Mouse (Mus musculus) neural tube, embryonic 13.5 days (tissue): ENCODE results near the gene Cfap97. TPM values are rescaled to one million over a fixed set of nuclear protein-coding genes. Genes with fewer than 3 reads are reported as not detected.
A peak's percentile ranks its signal among the peaks of the same experiment; 100 is the strongest.

Experiments
- ATAC-seq: fragments of 200-750 bp; cut with Nextera tagmentation; 2 replicates; pipeline ENCODE4 v1.8.0; 2017; ENCODE audit warnings: low read depth, mild to moderate bottlenecking, moderate TSS enrichment, moderate library complexity
- H3K27ac ChIP-seq: fragments of 300-500 bp; sonication (generic); replicated peaks from 2 replicates; pipeline ENCODE4 v1.5.1; 2015; ENCODE audit warnings: moderate library complexity, mild to moderate bottlenecking, inconsistent platforms
- H3K27me3 ChIP-seq: fragments of 300-500 bp; sonication (generic); 2 replicates; pipeline ENCODE4 v1.6.1; 2015; ENCODE audit warnings: mild to moderate bottlenecking, inconsistent platforms
- H3K36me3 ChIP-seq: fragments of 300-500 bp; sonication (generic); 2 replicates; pipeline ENCODE4 v1.6.1; 2015; ENCODE audit warnings: mild to moderate bottlenecking, inconsistent platforms
- H3K4me1 ChIP-seq: fragments of 300-500 bp; sonication (generic); replicated peaks from 2 replicates; pipeline ENCODE4 v1.6.1; 2015; ENCODE audit warnings: inconsistent platforms
- H3K4me2 ChIP-seq: fragments of 300-500 bp; sonication (generic); 2 replicates; pipeline ENCODE4 v1.6.1; 2015; ENCODE audit warnings: inconsistent platforms, mild to moderate bottlenecking, moderate library complexity
- H3K4me3 ChIP-seq: fragments of 300-500 bp; sonication (generic); 2 replicates; pipeline ENCODE4 v1.5.1; 2015; ENCODE audit warnings: mild to moderate bottlenecking, inconsistent platforms
- H3K9ac ChIP-seq: fragments of 300-500 bp; sonication (generic); 2 replicates; pipeline ENCODE4 v1.6.1; 2015; ENCODE audit warnings: moderate library complexity, mild to moderate bottlenecking, inconsistent platforms
- H3K9me3 ChIP-seq: fragments of 300-500 bp; sonication (generic); 2 replicates; pipeline ENCODE4 v1.6.1; 2016; ENCODE audit warnings: inconsistent platforms
- WGBS: fragments of 180-500 bp; shearing (Covaris S2); methylation state at CpG from one replicate; pipeline ENCODE4 v1.1.7; 2015; 5-methylcytosine and 5-hydroxymethylcytosine counted together
- polyA plus RNA-seq: library from polyadenylated mRNA; unstranded; fragments of >200 nt; fragmentation: Nextera tagmentation; extraction: Ambion mirVana; gene quantifications from 2 replicates; pipeline ENCODE4 v1.2.1, GENCODE M21; 2015

Cfap97 gene
- polyA plus RNA-seq, 1 experiment from 2014 or later, result 24.9 TPM

GRCm38 (mm10) chr8:46163870-46164190, 12.3 kb downstream of the Cfap97 start:
- peak; percentile 18 for ATAC-seq
- Histone ChIP-seq H3K36me3 (0 out of 2 replicates have a peak, but pooled peaks cover 6% of the 10 kb centered on the region), H3K27me3 (no peaks in the 10 kb centered on the region), H3K4me2 (peak overlapping the region; percentile 80), H3K9ac (peak overlapping the region; percentile 87), H3K27ac (peak overlapping the region; percentile 92), H3K4me1 (peaks cover 21% of the 10 kb centered on the region), H3K4me3 (peak overlapping the region; percentile 76), H3K9me3 (no peaks in the 10 kb centered on the region)
- WGBS, result under 1% methylated on average over 25 of the region's 25 CpGs

GRCm38 (mm10) chr8:46173651-46174050, 22.1 kb downstream of the Cfap97 start:
- no peak overlapping the region for H3K4me3 ChIP-seq
- no peaks in the 10 kb centered on the region for H3K27me3 ChIP-seq
- peaks cover 24% of the 10 kb centered on the region for H3K36me3 ChIP-seq
- H3K9me3 ChIP-seq, result no peaks in the 10 kb centered on the region
- 0 out of 2 replicates have a peak, but pooled peaks cover 4% of the 10 kb centered on the region for H3K4me1 ChIP-seq
- no peak overlapping the region for H3K27ac ChIP-seq
- H3K9ac ChIP-seq, result no peak overlapping the region
- ATAC-seq, result no peak
- H3K4me2 ChIP-seq, result no peak overlapping the region
- WGBS, result 85% methylated on average over 2 of the region's 2 CpGs

GRCm38 (mm10) chr8:46180136-46180535, 28.6 kb downstream of the Cfap97 start:
- Histone ChIP-seq H3K9ac (no peak overlapping the region), H3K4me3 (no peak overlapping the region), H3K36me3 (peaks cover 11% of the 10 kb centered on the region), H3K27ac (no peak overlapping the region), H3K27me3 (no peaks in the 10 kb centered on the region), H3K9me3 (no peaks in the 10 kb centered on the region), H3K4me1 (no peaks in the 10 kb centered on the region), H3K4me2 (no peak overlapping the region)
- WGBS, result 96% methylated on average over 7 of the region's 7 CpGs
- no peak for ATAC-seq

GRCm38 (mm10) chr8:46185361-46185760, 33.8 kb downstream of the Cfap97 start:
- Histone ChIP-seq H3K4me3 (no peak overlapping the region), H3K27ac (no peak overlapping the region), H3K27me3 (no peaks in the 10 kb centered on the region), H3K36me3 (peaks cover 6% of the 10 kb centered on the region), H3K9ac (no peak overlapping the region), H3K9me3 (no peaks in the 10 kb centered on the region), H3K4me2 (no peak overlapping the region), H3K4me1 (no peaks in the 10 kb centered on the region)
- WGBS, result 4% methylated on average over 2 of the region's 2 CpGs
- no peak for ATAC-seq

- no peak for ATAC-seq
- H3K27me3 ChIP-seq, result no peaks in the 10 kb centered on the region
- 90% methylated on average over 8 of the region's 8 CpGs for WGBS
- H3K9ac ChIP-seq, result no peak overlapping the region
- no peaks in the 10 kb centered on the region for H3K9me3 ChIP-seq
- H3K4me2 ChIP-seq, result no peak overlapping the region
- H3K4me3 ChIP-seq, result no peak overlapping the region
- no peaks in the 10 kb centered on the region for H3K4me1 ChIP-seq
- no peak overlapping the region for H3K27ac ChIP-seq
- peaks cover 39% of the 10 kb centered on the region for H3K36me3 ChIP-seq
Observed at GRCm38 (mm10) chr8:46193100-46193499, 41.5 kb downstream of the Cfap97 start.

- H3K27ac ChIP-seq, result no peak overlapping the region
Observed at GRCm38 (mm10) chr8:46196877-46197276, 45.3 kb downstream of the Cfap97 start.

GRCm38 (mm10) chr8:46197673-46198072, 46.1 kb downstream of the Cfap97 start:
- no peak overlapping the region for H3K27ac ChIP-seq
- peaks cover 50% of the 10 kb centered on the region for H3K36me3 ChIP-seq
- H3K9me3 ChIP-seq, result no peaks in the 10 kb centered on the region
- H3K4me1 ChIP-seq, result no peaks in the 10 kb centered on the region
- no peak overlapping the region for H3K4me2 ChIP-seq
- H3K9ac ChIP-seq, result no peak overlapping the region
- H3K4me3 ChIP-seq, result no peak overlapping the region
- H3K27me3 ChIP-seq, result no peaks in the 10 kb centered on the region
- no peak for ATAC-seq
- 86% methylated on average over 5 of the region's 5 CpGs for WGBS

More at GRCm38 (mm10) chr8:46196877-46197276, 45.3 kb downstream of the Cfap97 start:
- no peak overlapping the region for H3K4me2 ChIP-seq
- no peak overlapping the region for H3K4me3 ChIP-seq
- H3K9ac ChIP-seq, result no peak overlapping the region
- no peaks in the 10 kb centered on the region for H3K27me3 ChIP-seq
- H3K9me3 ChIP-seq, result no peaks in the 10 kb centered on the region
- ATAC-seq, result no peak
- peaks cover 49% of the 10 kb centered on the region for H3K36me3 ChIP-seq
- H3K4me1 ChIP-seq, result no peaks in the 10 kb centered on the region
- WGBS, result 93% methylated on average over 3 of the region's 3 CpGs

GRCm38 (mm10) chr8:46202350-46202749, 50.8 kb downstream of the Cfap97 start:
- WGBS, result 88% methylated on average over 6 of the region's 6 CpGs
- Histone ChIP-seq H3K9ac (no peak overlapping the region), H3K4me1 (peaks cover 8% of the 10 kb centered on the region; the same call in 1 of the 2 replicates), H3K36me3 (peaks cover 65% of the 10 kb centered on the region), H3K27ac (no peak overlapping the region), H3K9me3 (no peaks in the 10 kb centered on the region), H3K27me3 (no peaks in the 10 kb centered on the region), H3K4me3 (no peak overlapping the region), H3K4me2 (no peak overlapping the region)
- no peak for ATAC-seq

GRCm38 (mm10) chr8:46204301-46204700, 52.7 kb downstream of the Cfap97 start:
- Histone ChIP-seq H3K9me3 (no peaks in the 10 kb centered on the region), H3K4me3 (no peak overlapping the region), H3K27ac (no peak overlapping the region), H3K9ac (no peak overlapping the region), H3K36me3 (peaks cover 77% of the 10 kb centered on the region), H3K4me2 (no peak overlapping the region), H3K4me1 (peaks cover 25% of the 10 kb centered on the region), H3K27me3 (no peaks in the 10 kb centered on the region)
- WGBS, result 82% methylated on average over 3 of the region's 3 CpGs
- ATAC-seq, result no peak

- H3K27ac ChIP-seq, result no peak overlapping the region
- H3K27me3 ChIP-seq, result no peaks in the 10 kb centered on the region
- no peak overlapping the region for H3K4me2 ChIP-seq
- H3K36me3 ChIP-seq, result peaks cover 77% of the 10 kb centered on the region
- no peak overlapping the region for H3K4me3 ChIP-seq
- peaks cover 33% of the 10 kb centered on the region for H3K4me1 ChIP-seq
- no peaks in the 10 kb centered on the region for H3K9me3 ChIP-seq
- ATAC-seq, result no peak
- 84% methylated on average over 9 of the region's 9 CpGs for WGBS
- no peak overlapping the region for H3K9ac ChIP-seq
Observed at GRCm38 (mm10) chr8:46204974-46205640, 53.5 kb downstream of the Cfap97 start.

GRCm38 (mm10) chr8:46206107-46206506, 54.5 kb downstream of the Cfap97 start:
- no peaks in the 10 kb centered on the region for H3K9me3 ChIP-seq
- no peak for ATAC-seq
- H3K4me3 ChIP-seq, result no peak overlapping the region
- H3K27me3 ChIP-seq, result no peaks in the 10 kb centered on the region
- H3K36me3 ChIP-seq, result peaks cover 77% of the 10 kb centered on the region
- no peak overlapping the region for H3K27ac ChIP-seq
- no peak overlapping the region for H3K4me2 ChIP-seq
- H3K4me1 ChIP-seq, result peaks cover 34% of the 10 kb centered on the region
- WGBS, result 93% methylated on average over 6 of the region's 6 CpGs
- no peak overlapping the region for H3K9ac ChIP-seq

- Histone ChIP-seq H3K27ac (no peak overlapping the region), H3K4me2 (peak overlapping the region; percentile 91), H3K4me3 (peak overlapping the region; percentile 79), H3K36me3 (peaks cover 57% of the 10 kb centered on the region), H3K27me3 (no peaks in the 10 kb centered on the region), H3K9me3 (no peaks in the 10 kb centered on the region), H3K9ac (peak overlapping the region; percentile 93), H3K4me1 (peaks cover 47% of the 10 kb centered on the region)
- ATAC-seq, result no peak
- 81% methylated on average over 12 of the region's 12 CpGs for WGBS
Observed at GRCm38 (mm10) chr8:46208354-46208753, 56.8 kb downstream of the Cfap97 start.

GRCm38 (mm10) chr8:46209057-46209456, 57.5 kb downstream of the Cfap97 start:
- peak overlapping the region; percentile 93 for H3K9ac ChIP-seq
- peaks cover 47% of the 10 kb centered on the region for H3K4me1 ChIP-seq
- H3K4me3 ChIP-seq, result peak overlapping the region; percentile 79
- no peaks in the 10 kb centered on the region for H3K27me3 ChIP-seq
- peak overlapping the region; percentile 91 for H3K4me2 ChIP-seq
- peaks cover 51% of the 10 kb centered on the region for H3K36me3 ChIP-seq
- H3K9me3 ChIP-seq, result no peaks in the 10 kb centered on the region
- H3K27ac ChIP-seq, result peak overlapping the region; percentile 99
- ATAC-seq, result no peak
- 81% methylated on average over 15 of the region's 15 CpGs for WGBS
